Mouse (Mus musculus): Measurements from ENCODE around the gene Dtnb. TPM values are rescaled to one million over a fixed set of nuclear protein-coding genes. Genes with fewer than 3 reads are reported as not detected.

The Dtnb gene
- polyA plus RNA-seq, 1 experiment from 2014 or later, result 21.5 TPM

- H3K36me3 ChIP-seq (replicated peaks), result no peaks in the 10 kb centered on the region
- H3K4me1 ChIP-seq (replicated peaks), result no peaks in the 10 kb centered on the region
- H3K4me2 ChIP-seq, result no peak overlapping the region
- H3K27me3 ChIP-seq, result no peaks in the 10 kb centered on the region
- no peaks in the 10 kb centered on the region for H3K9me3 ChIP-seq (replicated peaks)
- no peak overlapping the region for H3K9ac ChIP-seq
- H3K27ac ChIP-seq (replicated peaks), result no peak overlapping the region
- ATAC-seq (ENCODE audit: insufficient read depth), result no peak
- H3K4me3 ChIP-seq (replicated peaks), result no peak overlapping the region
Observed at GRCm38 (mm10) chr12:3609747-3610146, 37.6 kb downstream of the Dtnb start.

GRCm38 (mm10) chr12:3611871-3612270, 39.7 kb downstream of the Dtnb start:
- no peak overlapping the region for H3K9ac ChIP-seq
- H3K4me2 ChIP-seq, result no peak overlapping the region
- no peak for ATAC-seq (ENCODE audit: insufficient read depth)
- H3K36me3 ChIP-seq (replicated peaks), result peaks cover 3% of the 10 kb centered on the region; the same call in 1 of the 2 replicates
- H3K9me3 ChIP-seq (replicated peaks), result no peaks in the 10 kb centered on the region
- H3K4me1 ChIP-seq (replicated peaks), result 0 out of 2 replicates have a peak, but pooled peaks cover 2% of the 10 kb centered on the region
- H3K27me3 ChIP-seq, result no peaks in the 10 kb centered on the region
- no peak overlapping the region for H3K27ac ChIP-seq (replicated peaks)
- WGBS (ENCODE audit: insufficient replicate concordance), result 77% methylated on average over 7 of the region's 7 CpGs
- H3K4me3 ChIP-seq (replicated peaks), result no peak overlapping the region

DNA sequence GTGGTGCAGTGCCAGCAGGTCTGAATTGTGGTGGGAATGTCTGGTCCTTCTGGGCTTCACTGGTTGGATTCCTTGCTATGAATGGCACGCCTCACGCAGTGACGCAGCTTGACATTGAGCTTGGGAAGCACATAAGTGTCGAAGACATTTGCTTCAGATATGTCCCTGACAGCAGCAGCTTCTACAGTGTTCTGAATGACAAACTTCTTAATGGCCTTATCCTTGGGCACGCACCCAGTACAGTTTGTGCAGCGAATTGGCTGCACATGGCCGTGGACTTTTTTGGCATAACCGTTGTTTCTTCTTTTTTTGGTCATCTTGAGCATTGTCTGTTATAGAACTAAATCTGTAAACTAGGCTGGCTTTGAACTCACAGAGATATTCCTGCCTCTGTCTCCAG, 42.9 kb downstream of the Dtnb start:
- no peaks in the 10 kb centered on the region for H3K27me3 ChIP-seq
- no peak overlapping the region for H3K4me3 ChIP-seq (replicated peaks)
- no peaks in the 10 kb centered on the region for H3K9me3 ChIP-seq (replicated peaks)
- H3K4me1 ChIP-seq (replicated peaks), result peaks cover 29% of the 10 kb centered on the region
- peaks cover 3% of the 10 kb centered on the region; the same call in 1 of the 2 replicates for H3K36me3 ChIP-seq (replicated peaks)
- WGBS (ENCODE audit: insufficient replicate concordance), result 90% methylated on average over 8 of the region's 8 CpGs
- no peak for ATAC-seq (ENCODE audit: insufficient read depth)
- no peak overlapping the region for H3K4me2 ChIP-seq
- H3K27ac ChIP-seq (replicated peaks), result no peak overlapping the region
- no peak overlapping the region for H3K9ac ChIP-seq

- peak overlapping the region; percentile 76 for H3K4me2 ChIP-seq
- H3K36me3 ChIP-seq (replicated peaks), result peaks cover 3% of the 10 kb centered on the region; the same call in 1 of the 2 replicates
- H3K9me3 ChIP-seq (replicated peaks), result no peaks in the 10 kb centered on the region
- WGBS (ENCODE audit: insufficient replicate concordance), result 41% methylated on average over 7 of the region's 7 CpGs
- H3K4me3 ChIP-seq (replicated peaks), result peak overlapping the region; percentile 37
- ATAC-seq (ENCODE audit: insufficient read depth), result peak; percentile 100
- H3K27me3 ChIP-seq, result no peaks in the 10 kb centered on the region
- H3K9ac ChIP-seq, result peak overlapping the region; percentile 62
- H3K27ac ChIP-seq (replicated peaks), result peak overlapping the region; percentile 97
- H3K4me1 ChIP-seq (replicated peaks), result peaks cover 29% of the 10 kb centered on the region
Observed at GRCm38 (mm10) chr12:3618144-3619020, 46.2 kb downstream of the Dtnb start.

- H3K4me2 ChIP-seq, result peak overlapping the region; percentile 76
- ATAC-seq (ENCODE audit: insufficient read depth), result peak; percentile 66
- 81% methylated on average over 3 of the region's 3 CpGs for WGBS (ENCODE audit: insufficient replicate concordance)
Observed at GRCm38 (mm10) chr12:3619021-3619367, 46.8 kb downstream of the Dtnb start.

DNA sequence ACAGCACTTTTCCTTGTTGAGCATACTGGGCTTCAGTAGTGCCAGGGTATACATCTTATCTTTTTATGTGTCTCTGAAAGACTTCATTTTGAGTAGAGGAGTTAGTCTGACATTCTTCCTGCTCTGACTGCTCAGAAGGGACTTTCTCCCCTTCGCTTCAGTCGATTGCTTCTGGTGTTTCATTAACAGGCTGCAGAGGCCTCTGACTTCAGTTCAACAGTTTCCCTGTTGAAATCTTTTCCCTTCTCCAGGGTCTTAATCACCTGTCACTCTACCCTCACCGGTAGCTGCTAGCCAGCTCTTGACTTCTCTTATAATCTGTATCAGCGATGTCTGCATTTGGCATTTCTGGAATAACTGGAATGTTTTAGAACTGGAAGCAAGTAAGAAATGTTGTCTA, 54.7 kb downstream of the Dtnb start:
- Histone ChIP-seq H3K9me3 (replicated peaks) (no peaks in the 10 kb centered on the region), H3K27ac (replicated peaks) (no peak overlapping the region), H3K36me3 (replicated peaks) (peaks cover 4% of the 10 kb centered on the region), H3K4me2 (no peak overlapping the region), H3K4me3 (replicated peaks) (no peak overlapping the region), H3K27me3 (no peaks in the 10 kb centered on the region), H3K9ac (no peak overlapping the region), H3K4me1 (replicated peaks) (no peaks in the 10 kb centered on the region)
- no peak for ATAC-seq (ENCODE audit: insufficient read depth)
- WGBS (ENCODE audit: insufficient replicate concordance), result 79% methylated on average over 4 of the region's 4 CpGs

More at GRCm38 (mm10) chr12:3619021-3619367, 46.8 kb downstream of the Dtnb start:
- H3K36me3 ChIP-seq (replicated peaks), result peaks cover 3% of the 10 kb centered on the region; the same call in 1 of the 2 replicates
- no peak overlapping the region for H3K9ac ChIP-seq
- no peaks in the 10 kb centered on the region for H3K9me3 ChIP-seq (replicated peaks)
- no peak overlapping the region; the same call in 1 of the 2 replicates for H3K4me3 ChIP-seq (replicated peaks)
- H3K27ac ChIP-seq (replicated peaks), result peak overlapping the region; percentile 97
- H3K27me3 ChIP-seq, result no peaks in the 10 kb centered on the region
- peaks cover 29% of the 10 kb centered on the region for H3K4me1 ChIP-seq (replicated peaks)

GRCm38 (mm10) chr12:3641931-3642330, 69.8 kb downstream of the Dtnb start:
- ATAC-seq (ENCODE audit: insufficient read depth), result no peak
- 39% methylated on average over 3 of the region's 3 CpGs for WGBS (ENCODE audit: insufficient replicate concordance)
- H3K27me3 ChIP-seq, result no peaks in the 10 kb centered on the region
- H3K4me1 ChIP-seq (replicated peaks), result no peaks in the 10 kb centered on the region
- 0 out of 2 replicates have a peak, but pooled peaks cover 3% of the 10 kb centered on the region for H3K36me3 ChIP-seq (replicated peaks)
- H3K4me2 ChIP-seq, result no peak overlapping the region
- no peak overlapping the region for H3K27ac ChIP-seq (replicated peaks)
- H3K9ac ChIP-seq, result no peak overlapping the region
- no peaks in the 10 kb centered on the region for H3K9me3 ChIP-seq (replicated peaks)
- no peak overlapping the region for H3K4me3 ChIP-seq (replicated peaks)

DNA sequence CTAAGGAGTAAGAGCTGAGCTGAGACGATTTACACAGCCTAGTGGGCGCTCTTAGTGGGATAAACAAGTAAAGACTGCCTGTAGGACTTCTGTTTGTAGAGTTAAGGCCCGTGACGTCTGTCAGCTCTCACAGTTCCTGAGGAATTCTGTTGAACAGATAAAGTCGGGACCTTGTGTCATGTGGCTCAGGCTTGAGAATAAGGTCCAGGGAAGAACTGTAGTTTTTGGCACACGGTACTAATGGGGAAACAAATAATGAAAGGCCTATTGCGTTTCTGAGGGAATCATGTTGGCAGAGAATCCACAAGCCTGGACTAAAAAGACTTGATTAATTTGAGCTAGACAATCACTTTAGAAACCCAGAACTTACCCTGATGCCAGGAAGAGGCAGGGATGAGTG, 84.6 kb downstream of the Dtnb start:
- Histone ChIP-seq H3K27ac (replicated peaks) (no peak overlapping the region), H3K27me3 (no peaks in the 10 kb centered on the region), H3K9me3 (replicated peaks) (no peaks in the 10 kb centered on the region), H3K4me1 (replicated peaks) (no peaks in the 10 kb centered on the region), H3K4me3 (replicated peaks) (no peak overlapping the region), H3K9ac (no peak overlapping the region), H3K36me3 (replicated peaks) (0 out of 2 replicates have a peak, but pooled peaks cover 4% of the 10 kb centered on the region), H3K4me2 (no peak overlapping the region)
- ATAC-seq (ENCODE audit: insufficient read depth), result no peak
- WGBS (ENCODE audit: insufficient replicate concordance), result 62% methylated on average over 7 of the region's 7 CpGs

- Histone ChIP-seq H3K4me2 (no peak overlapping the region), H3K27ac (replicated peaks) (no peak overlapping the region), H3K36me3 (replicated peaks) (0 out of 2 replicates have a peak, but pooled peaks cover 4% of the 10 kb centered on the region), H3K4me3 (replicated peaks) (no peak overlapping the region), H3K9ac (no peak overlapping the region), H3K4me1 (replicated peaks) (no peaks in the 10 kb centered on the region), H3K27me3 (no peaks in the 10 kb centered on the region), H3K9me3 (replicated peaks) (no peaks in the 10 kb centered on the region)
- WGBS (ENCODE audit: insufficient replicate concordance), result 67% methylated on average over 4 of the region's 4 CpGs
- no peak for ATAC-seq (ENCODE audit: insufficient read depth)
Observed at GRCm38 (mm10) chr12:3657234-3657633, 85.1 kb downstream of the Dtnb start.

GRCm38 (mm10) chr12:3657786-3658185, 85.6 kb downstream of the Dtnb start:
- no peak for ATAC-seq (ENCODE audit: insufficient read depth)
- H3K36me3 ChIP-seq (replicated peaks), result 0 out of 2 replicates have a peak, but pooled peaks cover 4% of the 10 kb centered on the region
- H3K27ac ChIP-seq (replicated peaks), result no peak overlapping the region
- WGBS (ENCODE audit: insufficient replicate concordance), result 85% methylated on average over 10 of the region's 10 CpGs
- H3K4me2 ChIP-seq, result no peak overlapping the region
- no peak overlapping the region for H3K4me3 ChIP-seq (replicated peaks)
- no peaks in the 10 kb centered on the region for H3K27me3 ChIP-seq
- no peaks in the 10 kb centered on the region for H3K4me1 ChIP-seq (replicated peaks)
- H3K9ac ChIP-seq, result no peak overlapping the region
- no peaks in the 10 kb centered on the region for H3K9me3 ChIP-seq (replicated peaks)

- H3K27me3 ChIP-seq, result no peaks in the 10 kb centered on the region
- WGBS (ENCODE audit: insufficient replicate concordance), result 80% methylated on average over 4 of the region's 4 CpGs
- no peak overlapping the region for H3K4me3 ChIP-seq (replicated peaks)
- H3K4me2 ChIP-seq, result no peak overlapping the region
- no peak overlapping the region for H3K27ac ChIP-seq (replicated peaks)
- no peaks in the 10 kb centered on the region for H3K9me3 ChIP-seq (replicated peaks)
- H3K4me1 ChIP-seq (replicated peaks), result no peaks in the 10 kb centered on the region
- ATAC-seq (ENCODE audit: insufficient read depth), result no peak
- no peak overlapping the region for H3K9ac ChIP-seq
- 0 out of 2 replicates have a peak, but pooled peaks cover 4% of the 10 kb centered on the region for H3K36me3 ChIP-seq (replicated peaks)
Observed at GRCm38 (mm10) chr12:3659554-3660311, 87.6 kb downstream of the Dtnb start.

All from liver, embryonic 15.5 days (tissue).